Mouse (Mus musculus) MEL (cell line): ENCODE measurements around the gene Dnal4. TPM values are rescaled to one million over a fixed set of nuclear protein-coding genes. Genes with fewer than 3 reads are reported as not detected.

Experiments
- DNase-seq: peaks from one replicate; pipeline ENCODE4 v3.0.0; 2011; ENCODE audit warnings: low read depth, low spot score
- H3K27ac ChIP-seq: 2 replicates; pipeline ENCODE4 v1.5.1; 2012; ENCODE audit warnings: low read depth, mild to moderate bottlenecking, control low read depth, low read length, moderate library complexity; ENCODE audit not compliant: control insufficient read depth
- H3K27me3 ChIP-seq, 2 experiments: fragments of 150-350 bp in 1 of 2; sonication (generic) in 1 of 2; 2 replicates each; pipeline ENCODE4 v1.6.1; 2012; ENCODE audit warnings: low read length in 2 of 2, mild to moderate bottlenecking in 2 of 2, improper control_type of control experiment in 1 of 2, moderate library complexity in 1 of 2; ENCODE audit not compliant: insufficient read depth in 2 of 2, control insufficient read depth in 1 of 2
- H3K36me3 ChIP-seq, 2 experiments: 2 replicates each; pipeline ENCODE4 v1.6.1; 2012 to 2014; ENCODE audit warnings: low read length in 2 of 2, improper control_type of control experiment in 1 of 2, inconsistent platforms in 1 of 2, mild to moderate bottlenecking in 1 of 2; ENCODE audit not compliant: insufficient read depth in 2 of 2, control insufficient read depth in 1 of 2
- H3K4me1 ChIP-seq, 2 experiments: fragments of 150-350 bp in 1 of 2; sonication (generic) in 1 of 2; 2 replicates each; pipeline ENCODE4 v1.6.1; 2012; ENCODE audit warnings: low read length in 2 of 2, improper control_type of control experiment in 1 of 2, mild to moderate bottlenecking in 1 of 2; ENCODE audit not compliant: insufficient read depth in 2 of 2, control insufficient read depth in 1 of 2
- H3K4me3 ChIP-seq, 2 experiments: fragments of 150-350 bp in 1 of 2; sonication (generic) in 1 of 2; 2 replicates each; pipeline ENCODE4 v1.5.1; 2012; ENCODE audit warnings: low read depth in 2 of 2, low read length in 2 of 2, mild to moderate bottlenecking in 2 of 2, moderate library complexity in 2 of 2, control low read depth in 1 of 2, improper control_type of control experiment in 1 of 2; ENCODE audit not compliant: control insufficient read depth in 1 of 2, insufficient read depth in 1 of 2
- H3K79me2 ChIP-seq: 2 replicates; pipeline ENCODE4 v1.6.1; 2012; ENCODE audit warnings: mild to moderate bottlenecking, low read length, moderate library complexity; ENCODE audit not compliant: control insufficient read depth, poor library complexity, insufficient read depth
- H3K9ac ChIP-seq: 2 replicates; pipeline ENCODE4 v1.6.1; 2012; ENCODE audit warnings: low read depth, mild to moderate bottlenecking, control low read depth, low read length, moderate library complexity; ENCODE audit not compliant: control insufficient read depth, poor library complexity, severe bottlenecking
- H3K9me3 ChIP-seq: fragments of 150-350 bp; sonication (generic); replicated peaks from 2 replicates; pipeline ENCODE4 v1.6.1; 2012; ENCODE audit warnings: mild to moderate bottlenecking, low read length, improper control_type of control experiment, moderate library complexity; ENCODE audit not compliant: insufficient read depth
- CHD1 ChIP-seq: IDR thresholded peaks from 2 replicates; pipeline ENCODE4 v1.6.1; 2012; ENCODE audit warnings: low read depth, mild to moderate bottlenecking, inconsistent platforms, low read length, improper control_type of control experiment
- CHD2 ChIP-seq: IDR thresholded peaks from 2 replicates; pipeline ENCODE4 v1.6.1; 2011; ENCODE audit warnings: low read length, improper control_type of control experiment
- E2F4 ChIP-seq: IDR thresholded peaks from 2 replicates; pipeline ENCODE4 v1.6.1; 2011; ENCODE audit warnings: low read depth, low read length, improper control_type of control experiment, borderline replicate concordance
- ETS1 ChIP-seq: IDR thresholded peaks from 2 replicates; pipeline ENCODE4 v1.6.1; 2012; ENCODE audit warnings: low read depth, mild to moderate bottlenecking, inconsistent platforms, low read length, improper control_type of control experiment, moderate library complexity
- GATA1 ChIP-seq: IDR thresholded peaks from 2 replicates; pipeline ENCODE4 v1.6.1; 2011; ENCODE audit warnings: low read depth, low read length, improper control_type of control experiment
- HCFC1 ChIP-seq: IDR thresholded peaks from 2 replicates; pipeline ENCODE4 v1.6.1; 2012; ENCODE audit warnings: low read depth, mild to moderate bottlenecking, inconsistent platforms, low read length, improper control_type of control experiment, moderate library complexity
- JUND ChIP-seq: IDR thresholded peaks from 2 replicates; pipeline ENCODE4 v1.6.1; 2011; ENCODE audit warnings: low read depth, mild to moderate bottlenecking, improper control_type of control experiment, low read length
- MEF2A ChIP-seq: IDR thresholded peaks from 2 replicates; pipeline ENCODE4 v1.6.1; 2014; ENCODE audit warnings: low read depth, mild to moderate bottlenecking, inconsistent platforms, low read length, improper control_type of control experiment; ENCODE audit not compliant: poor library complexity, insufficient replicate concordance, severe bottlenecking; ENCODE audit errors: extremely low read depth
- MYB ChIP-seq: IDR thresholded peaks from 2 replicates; pipeline ENCODE4 v1.6.1; 2011; ENCODE audit warnings: mild to moderate bottlenecking, low read depth, low read length, improper control_type of control experiment
- NRF1 ChIP-seq: IDR thresholded peaks from 2 replicates; pipeline ENCODE4 v1.6.1; 2014; ENCODE audit warnings: low read depth, mild to moderate bottlenecking, inconsistent platforms, low read length, improper control_type of control experiment, moderate library complexity; ENCODE audit not compliant: poor library complexity, insufficient read depth, severe bottlenecking
- POLR2A ChIP-seq, 2 experiments: IDR thresholded peaks; 2 replicates each; pipeline ENCODE4 v1.6.1; 2011 to 2012; ENCODE audit warnings: low read length in 2 of 2, mild to moderate bottlenecking in 2 of 2, control low read depth in 1 of 2, improper control_type of control experiment in 1 of 2, low read depth in 1 of 2, moderate library complexity in 1 of 2; ENCODE audit not compliant: control insufficient read depth in 1 of 2, insufficient read depth in 1 of 2, poor library complexity in 1 of 2
- RAD21 ChIP-seq: IDR thresholded peaks from 2 replicates; pipeline ENCODE4 v1.6.1; 2011; ENCODE audit warnings: mild to moderate bottlenecking, low read depth, low read length, improper control_type of control experiment
- TAL1 ChIP-seq: IDR thresholded peaks from 2 replicates; pipeline ENCODE4 v1.6.1; 2012; ENCODE audit warnings: mild to moderate bottlenecking, inconsistent platforms, low read length, moderate library complexity, mixed read lengths
- USF1 ChIP-seq: IDR thresholded peaks from 2 replicates; pipeline ENCODE4 v1.6.1; 2014; ENCODE audit warnings: low read depth, mild to moderate bottlenecking, inconsistent platforms, low read length, improper control_type of control experiment, moderate library complexity
- USF2 ChIP-seq, 2 experiments: IDR thresholded peaks; 2 replicates each; pipeline ENCODE4 v1.6.1; 2011 to 2012; ENCODE audit warnings: improper control_type of control experiment in 2 of 2, low read length in 2 of 2, borderline replicate concordance in 1 of 2, inconsistent platforms in 1 of 2, low read depth in 1 of 2, mild to moderate bottlenecking in 1 of 2; ENCODE audit not compliant: insufficient read depth in 1 of 2
- ZC3H11A ChIP-seq: IDR thresholded peaks from 2 replicates; pipeline ENCODE4 v1.6.1; 2012; ENCODE audit warnings: low read depth, mild to moderate bottlenecking, inconsistent platforms, low read length, improper control_type of control experiment
- ZKSCAN1 ChIP-seq: IDR thresholded peaks from 2 replicates; pipeline ENCODE4 v1.6.1; 2012; ENCODE audit warnings: low read depth, mild to moderate bottlenecking, inconsistent platforms, low read length, improper control_type of control experiment, moderate library complexity
- polyA plus RNA-seq, 2 experiments: library from polyadenylated mRNA; stranded (reverse) in 1 of 2; unstranded in 1 of 2; fragments of >175 nt in 1 of 2; fragments of >200 nt in 1 of 2; gene quantifications; 2 replicates each; pipeline versions ENCODE4 v1.2.1 to v1.2.4; 2012; ENCODE audit warnings: low replicate concordance in 2 of 2, low read depth in 1 of 2; ENCODE audit not compliant: insufficient read length in 2 of 2, insufficient read depth in 1 of 2, missing spikeins in 1 of 2
- total RNA-seq: library from RNA; depleted of rRNA; stranded (reverse); fragments of 300-350 nt; gene quantifications from 2 replicates; pipeline ENCODE4 v1.2.3, GENCODE M21; 2012

Dnal4 gene
- total and polyA plus RNA-seq, 3 experiments = 19.5 to 30.0 TPM; not detected in 1

GRCm38 (mm10) chr15:79790905-79791304 is 13.3 kb upstream of the Dnal4 start:
- DNase-seq = no peak
- H3K4me3 ChIP-seq = no peak overlapping the region
- H3K9ac ChIP-seq = no peak overlapping the region
- H3K27me3 ChIP-seq = peaks cover 0 to 13% of the 10 kb centered on the region in 2 experiments; a peak in 3 of 4 replicates
- no peaks in the 10 kb centered on the region for H3K79me2 ChIP-seq
- H3K9me3 ChIP-seq = no peaks in the 10 kb centered on the region
- H3K36me3 ChIP-seq = no peaks in the 10 kb centered on the region
- H3K4me1 ChIP-seq = no peaks in the 10 kb centered on the region
- TF ChIP-seq GATA1 = no peak
- TF ChIP-seq E2F4 = no peak
- no peak for TF ChIP-seq RAD21
- TF ChIP-seq HCFC1 = no peak
- no peak for TF ChIP-seq USF1
- no peak for TF ChIP-seq MYB
- no peak for TF ChIP-seq ZKSCAN1
- no peak for TF ChIP-seq ZC3H11A
- TF ChIP-seq CHD1 = no peak
- no peak for TF ChIP-seq CHD2
- no peak for TF ChIP-seq NRF1
- TF ChIP-seq, all 39 proteins: peak for 0
- H3K27ac ChIP-seq = no peak overlapping the region

- no peaks in the 10 kb centered on the region for H3K36me3 ChIP-seq
- peaks cover 0 to 15% of the 10 kb centered on the region in 2 experiments; a peak in 3 of 4 replicates for H3K27me3 ChIP-seq
- TF ChIP-seq TAL1 (no peak), NRF1 (no peak), ETS1 (no peak), HCFC1 (no peak), MEF2A (no peak), POLR2A (IDR thresholded peaks at IDR 0.05; ENCODE audit: control insufficient read depth in 1 of 2, insufficient read depth in 1 of 2, low read depth in 1 of 2, low read length in 2 of 2, poor library complexity in 1 of 2) (no peak), USF2 (IDR thresholded peaks at IDR 0.05; ENCODE audit: borderline replicate concordance in 1 of 2, insufficient read depth in 1 of 2, low read depth in 1 of 2, low read length in 2 of 2) (no peak), JUND (no peak)
- TF ChIP-seq, all 39 proteins: peak for 0
- no peaks in the 10 kb centered on the region for H3K9me3 ChIP-seq
- no peak for DNase-seq
- no peaks in the 10 kb centered on the region for H3K79me2 ChIP-seq
- no peak overlapping the region for H3K9ac ChIP-seq
- H3K4me3 ChIP-seq = no peak overlapping the region
- H3K4me1 ChIP-seq = no peaks in the 10 kb centered on the region
- no peak overlapping the region for H3K27ac ChIP-seq
Measured at GRCm38 (mm10) chr15:79790111-79790510, 12.5 kb upstream of the Dnal4 start.
